ENCODE assay signal across 8 mouse cellular contexts in the genomic region with DNA sequence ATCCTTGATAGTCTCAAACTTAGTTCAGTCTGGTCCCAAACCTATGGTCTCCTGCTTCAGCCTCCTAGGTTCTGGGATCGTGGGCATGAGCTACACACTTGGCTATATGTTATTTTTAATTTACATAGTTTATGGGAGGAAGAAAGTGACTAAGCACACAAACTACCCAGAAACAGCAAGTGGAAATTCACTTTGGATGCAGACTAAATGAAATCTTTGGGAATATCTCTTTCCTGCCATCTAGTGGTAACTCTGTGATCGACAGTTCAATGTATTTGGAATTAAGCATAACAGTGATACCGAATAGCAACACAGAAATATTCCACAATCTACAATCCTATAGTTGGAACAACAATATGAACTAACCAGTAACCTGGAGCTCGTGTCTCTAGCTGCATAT. TPM values are rescaled to one million over a fixed set of nuclear protein-coding genes. Genes with fewer than 3 reads are reported as not detected.
DNase-seq lines count a peak whose midpoint lies in the region.

No protein-coding gene starts in this region.

- intact Hi-C loops in left cerebral cortex, postnatal 14 days (cut with DNase I): loop anchor here (1.0 kb wide), 1 partner anchor 149 kb away; no protein-coding TSS in a partner anchor

- DNase-seq in layer of hippocampus, adult 11-12 months (ENCODE audit: low spot score): peak; percentile 73
- DNase-seq in layer of hippocampus, adult 8-10 months (ENCODE audit: low spot score in 2 of 2): no peak
- peak; percentile 36 for DNase-seq in MEL-GATA-1-ER (ENCODE audit: extremely low read depth, low read depth)
- DNase-seq in cerebellum, postnatal 10 days: peak; percentile 49 to 75
- peak; percentile 73 to 75 for DNase-seq in left cerebral cortex, postnatal 14 days (ENCODE audit: low spot score in 2 of 2)
- DNase-seq in spleen, postnatal 36 days (ENCODE audit: low spot score in 2 of 2): no peak
- DNase-seq in thymus, postnatal 10 days (ENCODE audit: low spot score in 2 of 2): no peak
- DNase-seq in adrenal gland, postnatal 25 days: no peak

RNA-seq across cellular contexts. Expression of a gene that starts 34.6 kb away (rescaled TPM):
- total RNA-seq in layer of hippocampus, adult 8-10 months (2022): 10 to 100 TPM; 69.3 to 88.8 (median 74.4) TPM
- 10 to 100 TPM; 59.7 to 70.7 TPM for total RNA-seq in left cerebral cortex, postnatal 14 days (2021)
- total RNA-seq in adrenal gland, postnatal 25 days (2021): 4.3 and 9.1 TPM in 2 replicates

Comparison
In these comparisons a context has a peak if more than half of its experiments do, and no peak if none do; other contexts are left out.
1. DNase-seq: peak in layer of hippocampus, adult 11-12 months (single experiment), MEL-GATA-1-ER (single experiment), cerebellum, postnatal 10 days (2 of 2) and left cerebral cortex, postnatal 14 days (2 of 2); none in layer of hippocampus, adult 8-10 months (0 of 2), spleen, postnatal 36 days (0 of 2), thymus, postnatal 10 days (0 of 2) and adrenal gland, postnatal 25 days (single experiment).